Mouse (Mus musculus) lung, postnatal 4 days (tissue): ENCODE measurements around the gene Abcg1.

Experiments used
- DNase-seq, 2 experiments: peaks; one replicate each; pipeline ENCODE4 v3.0.0; 2021

Gene Abcg1

GRCm38 (mm10) chr17:31057151-31057890, at the start of gene Abcg1:
Abcg1 (plus strand) TSS chr17:31057675.
- peak; percentile 63 to 70 for DNase-seq

GRCm38 (mm10) chr17:31008416-31008815, 49.1 kb upstream of the Abcg1 start:
- no peak for DNase-seq

- DNase-seq = peak in 1 of 2 experiments; percentile 62
Observed at GRCm38 (mm10) chr17:31011551-31012394, 45.7 kb upstream of the Abcg1 start.

- DNase-seq = peak in 1 of 2 experiments; percentile 72
Observed at GRCm38 (mm10) chr17:31018267-31018666, 39.2 kb upstream of the Abcg1 start.

GRCm38 (mm10) chr17:31019505-31019904, 38.0 kb upstream of the Abcg1 start:
- DNase-seq = peak; percentile 41 to 70

- DNase-seq = peak in 1 of 2 experiments; percentile 35
Observed at GRCm38 (mm10) chr17:31020078-31020477, 37.4 kb upstream of the Abcg1 start.

- DNase-seq = no peak
Observed at GRCm38 (mm10) chr17:31021276-31021675, 36.2 kb upstream of the Abcg1 start.

- DNase-seq = peak; percentile 45 to 51
Observed at GRCm38 (mm10) chr17:31024125-31024781, 33.2 kb upstream of the Abcg1 start.

GRCm38 (mm10) chr17:31024782-31025125, 32.7 kb upstream of the Abcg1 start:
- DNase-seq = peak in 1 of 2 experiments; percentile 58

- DNase-seq = no peak
Observed at GRCm38 (mm10) chr17:31026986-31027385, 30.5 kb upstream of the Abcg1 start.

GRCm38 (mm10) chr17:31027723-31028122, 29.8 kb upstream of the Abcg1 start:
- DNase-seq = no peak

- DNase-seq = no peak
Observed at GRCm38 (mm10) chr17:31028821-31029370, 28.6 kb upstream of the Abcg1 start.

- DNase-seq = no peak
Observed at GRCm38 (mm10) chr17:31029407-31029806, 28.1 kb upstream of the Abcg1 start.

- DNase-seq = no peak
Observed at GRCm38 (mm10) chr17:31032341-31032740, 25.1 kb upstream of the Abcg1 start.

GRCm38 (mm10) chr17:31033251-31033650, 24.2 kb upstream of the Abcg1 start:
- DNase-seq = no peak

- DNase-seq = no peak
Observed at GRCm38 (mm10) chr17:31034165-31034564, 23.3 kb upstream of the Abcg1 start.

- DNase-seq = no peak
Observed at GRCm38 (mm10) chr17:31034674-31035356, 22.7 kb upstream of the Abcg1 start.

- no peak for DNase-seq
Observed at GRCm38 (mm10) chr17:31036168-31036876, 21.2 kb upstream of the Abcg1 start.

GRCm38 (mm10) chr17:31037331-31037730, 20.1 kb upstream of the Abcg1 start:
- DNase-seq = no peak

- DNase-seq = peak; percentile 70 to 73
Observed at GRCm38 (mm10) chr17:31038381-31038780, 19.1 kb upstream of the Abcg1 start.

GRCm38 (mm10) chr17:31039626-31040025, 17.8 kb upstream of the Abcg1 start:
- peak in 1 of 2 experiments; percentile 65 for DNase-seq

- DNase-seq = no peak
Observed at GRCm38 (mm10) chr17:31040421-31040820, 17.1 kb upstream of the Abcg1 start.
